Mouse (Mus musculus) CH12F3 (cell line): ENCODE results near the gene Lamb3.

Source experiments
- in situ Hi-C: fragments of 300-500 bp; cut with MboI; formaldehyde crosslinking; loops from 2 replicates; pipeline ENCODE4 v1.14.3; 2020; ENCODE audit warnings: low sequenced_read_pairs

Lamb3 gene

GRCm38 (mm10) chr1:193334546-193334945 is 127.0 kb downstream of the Lamb3 start:
- in situ Hi-C loops, result no loop called here

- in situ Hi-C loops, result no loop called here
Observed at GRCm38 (mm10) chr1:193336122-193337017, 128.9 kb downstream of the Lamb3 start.

- in situ Hi-C loops, result no loop called here
Observed at GRCm38 (mm10) chr1:193337018-193337321, 129.5 kb downstream of the Lamb3 start.

- in situ Hi-C loops, result no loop called here
Observed at GRCm38 (mm10) chr1:193337787-193338310, 130.3 kb downstream of the Lamb3 start.

GRCm38 (mm10) chr1:193338363-193338995 is 131.0 kb downstream of the Lamb3 start:
- in situ Hi-C loops, result no loop called here

- in situ Hi-C loops, result no loop called here
Observed at GRCm38 (mm10) chr1:193342198-193342946, 134.9 kb downstream of the Lamb3 start.

- in situ Hi-C loops, result no loop called here
Observed at GRCm38 (mm10) chr1:193343853-193344252, 136.4 kb downstream of the Lamb3 start.

- in situ Hi-C loops, result no loop called here
Observed at GRCm38 (mm10) chr1:193344976-193345375, 137.5 kb downstream of the Lamb3 start.

GRCm38 (mm10) chr1:193346908-193347307 is 139.4 kb downstream of the Lamb3 start:
- in situ Hi-C loops, result no loop called here

GRCm38 (mm10) chr1:193348261-193348962 is 140.9 kb downstream of the Lamb3 start:
- in situ Hi-C loops, result no loop called here

- in situ Hi-C loops, result no loop called here
Observed at GRCm38 (mm10) chr1:193349702-193350545, 142.4 kb downstream of the Lamb3 start.

GRCm38 (mm10) chr1:193350546-193350801 is 143.0 kb downstream of the Lamb3 start:
- in situ Hi-C loops, result no loop called here

- in situ Hi-C loops, result no loop called here
Observed at GRCm38 (mm10) chr1:193351583-193351982, 144.1 kb downstream of the Lamb3 start.

- in situ Hi-C loops, result no loop called here
Observed at GRCm38 (mm10) chr1:193359199-193359598, 151.7 kb downstream of the Lamb3 start.

- in situ Hi-C loops, result no loop called here
Observed at GRCm38 (mm10) chr1:193361181-193361580, 153.7 kb downstream of the Lamb3 start.

GRCm38 (mm10) chr1:193362078-193362477 is 154.6 kb downstream of the Lamb3 start:
- in situ Hi-C loops, result no loop called here

GRCm38 (mm10) chr1:193363801-193364231 is 156.3 kb downstream of the Lamb3 start:
- in situ Hi-C loops, result no loop called here

GRCm38 (mm10) chr1:193368055-193368454 is 160.6 kb downstream of the Lamb3 start:
- in situ Hi-C loops, result no loop called here

- in situ Hi-C loops, result no loop called here
Observed at GRCm38 (mm10) chr1:193369091-193369490, 161.6 kb downstream of the Lamb3 start.

GRCm38 (mm10) chr1:193370096-193370495 is 162.6 kb downstream of the Lamb3 start, which contains the start of gene Camk1g:
Camk1g (minus strand) TSS chr1:193370298.
- in situ Hi-C loops, result loop anchor here (10.0 kb wide), 1 partner anchor 115 kb away; no protein-coding TSS in a partner anchor
